Mouse (Mus musculus): Measurements from ENCODE around the gene Gm5294. TPM values are rescaled to one million over a fixed set of nuclear protein-coding genes. Genes with fewer than 3 reads are reported as not detected.

The Gm5294 gene
- not detected for total RNA-seq (2018; cell fraction: chromatin; rRNA removed)
- total RNA-seq (2018; cell fraction: cytosol; rRNA removed): not detected
- total RNA-seq (2018; cell fraction: nucleus; rRNA removed): 1 to 10 TPM in 2 of 26 experiments, not detected in 24; 2.9 to 3.1 TPM
- not detected in 3 replicates for polyA plus RNA-seq (2018)

GRCm38 (mm10) chr5:138819780-138820179, at the start of gene Gm5294:
Gene Gm5294 (plus strand): TSS chr5:138820080.
- H3K36me3 ChIP-seq (ENCODE audit: inconsistent target): no peaks in the 10 kb centered on the region
- H3K4me3 ChIP-seq (ENCODE audit: inconsistent target): no peak within 1 kb of the TSS
- no peak within 1 kb of the TSS for H3K27ac ChIP-seq
- 45% methylated on average over 21 of the region's 21 CpGs for WGBS (ENCODE audit: missing documents)
- H3K79me2 ChIP-seq (ENCODE audit: inconsistent target): no peaks in the 10 kb centered on the region

DNA sequence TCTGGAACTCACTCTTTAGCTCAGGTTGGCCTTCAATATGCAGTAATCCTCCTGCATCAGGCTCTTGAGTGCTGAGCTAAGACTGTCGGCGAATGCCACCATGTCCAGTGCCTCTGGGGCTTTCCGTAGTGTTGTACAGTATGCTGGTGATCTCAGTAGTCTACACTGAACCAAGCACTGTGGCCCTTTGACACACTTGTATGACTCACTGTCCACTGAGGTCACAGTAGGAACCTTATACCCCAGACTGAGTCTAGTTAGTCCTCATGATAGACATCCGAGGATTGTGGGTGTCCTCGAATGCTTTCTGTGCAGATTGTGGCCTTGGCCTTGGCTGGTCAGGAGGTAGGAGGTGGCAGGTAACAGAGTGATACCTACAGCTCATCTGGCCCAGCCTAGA, 44.8 kb upstream of the Gm5294 start:
- peaks cover 53% of the 10 kb centered on the region; the same call in 1 of the 2 replicates for H3K36me3 ChIP-seq (ENCODE audit: inconsistent target)
- WGBS (ENCODE audit: missing documents): 88% methylated on average over 5 of the region's 5 CpGs
- H3K79me2 ChIP-seq (ENCODE audit: inconsistent target): peaks cover 100% of the 10 kb centered on the region; the same call in 1 of the 2 replicates
- H3K4me3 ChIP-seq (ENCODE audit: inconsistent target): no peak overlapping the region
- peak overlapping the region; percentile 75 for H3K27ac ChIP-seq

GRCm38 (mm10) chr5:138776346-138776745, 43.5 kb upstream of the Gm5294 start:
- Histone ChIP-seq H3K79me2 (ENCODE audit: inconsistent target) (peaks cover 100% of the 10 kb centered on the region; the same call in 1 of the 2 replicates), H3K36me3 (ENCODE audit: inconsistent target) (peaks cover 52% of the 10 kb centered on the region; the same call in 1 of the 2 replicates), H3K4me3 (ENCODE audit: inconsistent target) (no peak overlapping the region), H3K27ac (peak overlapping the region; percentile 75)
- 43% methylated on average over 1 of the region's 1 CpGs for WGBS (ENCODE audit: missing documents)

GRCm38 (mm10) chr5:138778731-138779463, 41.0 kb upstream of the Gm5294 start:
- WGBS (ENCODE audit: missing documents): 76% methylated on average over 9 of the region's 9 CpGs
- H3K79me2 ChIP-seq (ENCODE audit: inconsistent target): peaks cover 100% of the 10 kb centered on the region; the same call in 1 of the 2 replicates
- no peak overlapping the region for H3K4me3 ChIP-seq (ENCODE audit: inconsistent target)
- no peak overlapping the region for H3K27ac ChIP-seq
- H3K36me3 ChIP-seq (ENCODE audit: inconsistent target): peaks cover 53% of the 10 kb centered on the region

DNA sequence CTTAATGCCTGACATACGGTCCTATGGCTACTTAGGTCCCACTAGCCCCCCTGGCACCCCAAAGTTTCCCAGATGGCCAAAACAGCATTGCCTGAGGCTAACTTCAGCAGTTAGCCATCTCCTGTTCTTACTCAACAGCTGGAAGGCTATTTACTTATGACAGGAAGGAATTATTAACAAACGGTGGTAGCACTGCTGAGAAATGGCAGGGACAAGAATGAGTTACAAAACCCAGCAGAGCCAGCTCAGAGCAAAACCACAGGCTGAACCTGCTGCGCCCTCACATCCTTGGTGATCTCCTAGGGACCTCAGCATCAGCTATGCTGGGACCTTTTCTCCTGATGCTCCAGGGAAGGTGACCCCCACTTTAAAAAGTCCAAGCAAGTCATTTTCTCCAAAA, 40.2 kb upstream of the Gm5294 start:
- WGBS (ENCODE audit: missing documents): 45% methylated on average over 3 of the region's 3 CpGs
- Histone ChIP-seq H3K4me3 (ENCODE audit: inconsistent target) (no peak overlapping the region), H3K36me3 (ENCODE audit: inconsistent target) (peaks cover 58% of the 10 kb centered on the region), H3K27ac (no peak overlapping the region), H3K79me2 (ENCODE audit: inconsistent target) (peaks cover 100% of the 10 kb centered on the region; the same call in 1 of the 2 replicates)

- peaks cover 78% of the 10 kb centered on the region for H3K36me3 ChIP-seq (ENCODE audit: inconsistent target)
- no peak overlapping the region for H3K4me3 ChIP-seq (ENCODE audit: inconsistent target)
- 100% methylated on average over 1 of the region's 1 CpGs for WGBS (ENCODE audit: missing documents)
- H3K79me2 ChIP-seq (ENCODE audit: inconsistent target): peaks cover 100% of the 10 kb centered on the region; the same call in 1 of the 2 replicates
- H3K27ac ChIP-seq: no peak overlapping the region
Observed at GRCm38 (mm10) chr5:138782697-138783096, 37.2 kb upstream of the Gm5294 start.

DNA sequence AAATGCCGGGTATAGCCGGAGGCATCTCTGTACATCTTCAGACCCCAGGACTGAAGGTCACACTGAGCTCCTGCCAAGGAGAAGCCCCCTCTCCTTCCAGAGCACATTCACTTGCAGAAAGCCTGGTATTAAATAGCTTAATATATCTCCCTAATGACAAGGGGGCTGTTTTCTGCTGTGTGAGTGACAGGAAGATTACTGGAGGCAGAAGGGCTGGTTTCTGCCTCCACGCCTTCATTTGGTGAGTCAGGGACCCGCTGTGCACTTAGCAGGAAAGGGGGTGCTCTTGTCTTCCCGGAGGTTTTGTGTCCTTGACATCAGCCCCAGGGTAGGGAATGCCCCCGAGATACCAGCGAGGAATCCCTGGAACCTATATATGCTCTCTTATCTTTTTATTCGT, 36.7 kb upstream of the Gm5294 start:
- WGBS (ENCODE audit: missing documents): 97% methylated on average over 8 of the region's 8 CpGs

DNA sequence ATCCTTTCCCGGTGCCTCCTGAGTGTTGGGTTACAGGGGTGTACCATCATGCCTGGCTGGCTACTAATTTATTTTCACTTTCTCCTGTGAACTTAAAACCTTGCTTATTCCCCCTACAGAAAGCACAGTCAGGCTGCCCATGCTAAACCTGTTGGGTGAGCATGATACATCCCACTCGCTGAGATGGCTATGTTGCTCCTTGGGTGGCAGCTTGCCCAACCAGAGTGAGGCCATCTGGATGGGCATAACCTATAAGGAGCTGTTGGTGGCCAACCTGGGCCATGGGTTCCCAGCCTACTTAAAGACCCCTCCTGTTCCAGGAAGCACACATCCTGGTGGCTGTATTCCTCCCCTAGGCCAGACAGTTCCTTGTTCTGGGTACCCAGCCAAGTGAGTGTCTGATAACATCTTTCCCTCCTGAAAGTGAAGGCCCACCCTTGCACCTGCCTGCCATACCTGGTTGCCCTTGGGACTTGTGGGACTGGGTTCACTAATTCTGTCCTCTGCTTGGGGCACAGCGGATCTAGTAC, 33.8 kb upstream of the Gm5294 start:
- Histone ChIP-seq H3K79me2 (ENCODE audit: inconsistent target) (peaks cover 98% of the 10 kb centered on the region; the same call in 1 of the 2 replicates), H3K4me3 (ENCODE audit: inconsistent target) (no peak overlapping the region)
- 98% methylated on average over 3 of the region's 3 CpGs for WGBS (ENCODE audit: missing documents)

More for the DNA sequence above, 36.7 kb upstream of the Gm5294 start:
- Histone ChIP-seq H3K27ac (no peak overlapping the region), H3K79me2 (ENCODE audit: inconsistent target) (peaks cover 100% of the 10 kb centered on the region; the same call in 1 of the 2 replicates), H3K4me3 (ENCODE audit: inconsistent target) (no peak overlapping the region), H3K36me3 (ENCODE audit: inconsistent target) (peaks cover 78% of the 10 kb centered on the region)

DNA sequence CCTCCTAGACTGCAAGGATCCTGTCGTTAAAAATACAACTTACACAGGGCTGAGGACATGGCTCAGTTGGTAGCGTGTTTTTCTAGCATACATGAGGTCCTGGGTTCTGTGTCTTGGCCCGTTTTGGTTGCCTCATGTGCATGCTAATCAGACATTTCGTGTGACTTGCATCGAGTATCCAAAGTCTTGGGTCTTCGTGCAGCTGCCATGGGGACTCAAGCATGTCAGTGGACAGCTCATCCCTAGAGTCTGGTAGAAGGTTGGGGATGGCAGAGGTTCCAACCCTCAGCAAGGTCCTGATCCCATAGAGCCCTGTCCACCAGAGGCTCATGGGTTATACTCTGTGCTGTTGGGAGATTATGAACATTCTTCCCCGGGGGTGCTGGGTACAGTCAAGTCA, 32.2 kb upstream of the Gm5294 start:
- Histone ChIP-seq H3K27ac (no peak overlapping the region), H3K4me3 (ENCODE audit: inconsistent target) (no peak overlapping the region), H3K79me2 (ENCODE audit: inconsistent target) (peaks cover 89% of the 10 kb centered on the region; the same call in 1 of the 2 replicates), H3K36me3 (ENCODE audit: inconsistent target) (peaks cover 87% of the 10 kb centered on the region)
- 95% methylated on average over 7 of the region's 7 CpGs for WGBS (ENCODE audit: missing documents)

More for the DNA sequence above, 33.8 kb upstream of the Gm5294 start:
- peaks cover 87% of the 10 kb centered on the region for H3K36me3 ChIP-seq (ENCODE audit: inconsistent target)
- no peak overlapping the region for H3K27ac ChIP-seq

DNA sequence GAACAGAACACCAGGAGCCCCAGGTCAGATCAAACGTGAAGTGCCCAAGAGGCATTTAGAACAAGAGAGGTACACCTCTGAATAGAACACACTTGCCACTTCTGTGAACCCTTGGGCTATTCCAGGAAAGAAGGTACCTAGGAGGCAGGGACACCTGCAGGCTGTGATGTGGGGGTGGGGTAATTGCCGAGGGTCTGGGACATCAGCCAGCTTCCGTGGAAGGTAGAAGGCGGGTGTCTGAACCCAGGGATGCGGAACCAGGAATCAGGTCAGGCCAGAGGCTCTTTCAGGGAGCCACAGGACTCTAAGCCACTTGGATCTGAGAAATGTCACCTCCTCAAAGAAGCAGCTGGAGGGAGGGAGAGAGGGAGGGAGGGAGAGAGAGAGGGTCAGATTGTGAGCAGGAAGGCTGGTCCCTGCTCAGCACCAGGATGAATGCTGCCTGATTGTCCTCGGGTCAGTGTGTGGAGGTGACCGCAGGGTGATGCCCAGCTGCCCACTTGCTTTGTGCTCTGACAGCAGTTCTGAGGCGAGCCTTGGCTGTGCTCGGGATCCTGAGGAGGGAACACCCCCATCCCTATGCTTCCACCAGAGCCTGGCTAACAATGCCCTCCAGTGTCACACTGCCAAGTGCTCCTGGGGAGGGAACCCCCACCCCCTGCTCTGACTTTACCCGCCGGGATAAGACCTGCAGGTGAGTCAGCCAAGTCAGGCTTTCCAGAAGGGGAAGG, 31.2 kb upstream of the Gm5294 start:
- H3K4me3 ChIP-seq (ENCODE audit: inconsistent target): no peak overlapping the region
- WGBS (ENCODE audit: missing documents): 94% methylated on average over 11 of the region's 11 CpGs
- peaks cover 87% of the 10 kb centered on the region for H3K36me3 ChIP-seq (ENCODE audit: inconsistent target)
- no peak overlapping the region for H3K27ac ChIP-seq
- H3K79me2 ChIP-seq (ENCODE audit: inconsistent target): peaks cover 79% of the 10 kb centered on the region; the same call in 1 of the 2 replicates

DNA sequence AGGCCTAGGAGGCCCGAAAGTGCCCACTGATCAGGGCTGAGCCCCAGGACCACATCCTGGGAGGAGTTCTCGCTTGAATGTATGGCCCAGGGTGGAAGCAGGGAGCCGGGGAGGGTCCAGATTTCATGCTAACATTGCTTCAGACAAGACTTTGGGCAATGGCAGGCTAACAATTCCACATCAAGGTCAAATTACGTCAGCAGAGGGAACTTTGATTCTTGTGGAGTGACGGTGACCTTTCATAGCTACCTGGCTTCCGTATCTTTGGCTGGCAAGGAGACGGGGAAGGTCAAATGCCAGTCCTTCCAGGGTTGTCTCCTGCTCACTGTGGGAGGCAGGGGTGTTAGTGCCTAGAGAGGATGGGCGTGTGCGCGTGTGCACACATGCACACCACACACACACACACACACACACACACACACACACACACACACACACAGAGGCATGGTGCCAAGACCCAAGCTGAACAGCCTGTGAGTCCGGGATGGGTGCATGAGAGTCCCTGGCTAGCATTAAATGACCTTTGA, 28.9 kb upstream of the Gm5294 start:
- WGBS (ENCODE audit: missing documents): 96% methylated on average over 9 of the region's 11 CpGs
- no peak overlapping the region for H3K4me3 ChIP-seq (ENCODE audit: inconsistent target)

GRCm38 (mm10) chr5:138801588-138802116, 18.2 kb upstream of the Gm5294 start:
- Histone ChIP-seq H3K4me3 (ENCODE audit: inconsistent target) (no peak overlapping the region), H3K36me3 (ENCODE audit: inconsistent target) (peaks cover 69% of the 10 kb centered on the region), H3K79me2 (ENCODE audit: inconsistent target) (no peaks in the 10 kb centered on the region), H3K27ac (no peak overlapping the region)
- 92% methylated on average over 7 of the region's 7 CpGs for WGBS (ENCODE audit: missing documents)

More for the DNA sequence above, 28.9 kb upstream of the Gm5294 start:
- no peak overlapping the region for H3K27ac ChIP-seq
- H3K36me3 ChIP-seq (ENCODE audit: inconsistent target): peaks cover 94% of the 10 kb centered on the region
- peaks cover 55% of the 10 kb centered on the region; the same call in 1 of the 2 replicates for H3K79me2 ChIP-seq (ENCODE audit: inconsistent target)

DNA sequence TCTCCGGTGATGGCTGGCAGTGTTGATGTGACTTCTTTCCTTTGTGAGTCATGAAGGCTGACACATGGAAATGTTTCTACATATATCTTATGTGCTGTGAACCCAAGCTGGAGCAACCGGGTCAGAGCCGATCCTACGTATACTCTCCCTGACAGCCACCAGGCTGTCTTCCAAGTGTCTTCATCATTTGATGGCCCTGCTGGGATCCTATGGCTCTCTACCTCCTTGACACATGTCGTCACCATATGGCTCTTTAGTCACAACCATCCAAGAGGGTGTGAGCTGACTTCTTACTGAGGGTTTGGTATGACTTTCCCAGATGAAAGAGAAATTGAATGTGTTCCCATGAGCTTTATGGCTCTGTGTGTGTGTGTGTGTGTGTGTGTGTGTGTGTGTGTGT, 15.6 kb upstream of the Gm5294 start:
- H3K36me3 ChIP-seq (ENCODE audit: inconsistent target): peaks cover 68% of the 10 kb centered on the region
- 95% methylated on average over 5 of the region's 5 CpGs for WGBS (ENCODE audit: missing documents)
- no peak overlapping the region for H3K4me3 ChIP-seq (ENCODE audit: inconsistent target)
- no peaks in the 10 kb centered on the region for H3K79me2 ChIP-seq (ENCODE audit: inconsistent target)
- no peak overlapping the region for H3K27ac ChIP-seq

GRCm38 (mm10) chr5:138809767-138810166, 10.1 kb upstream of the Gm5294 start:
- 98% methylated on average over 6 of the region's 6 CpGs for WGBS (ENCODE audit: missing documents)
- Histone ChIP-seq H3K36me3 (ENCODE audit: inconsistent target) (peaks cover 51% of the 10 kb centered on the region), H3K4me3 (ENCODE audit: inconsistent target) (no peak overlapping the region), H3K27ac (no peak overlapping the region), H3K79me2 (ENCODE audit: inconsistent target) (no peaks in the 10 kb centered on the region)

Measured in macrophage (primary cell).